Mouse (Mus musculus): ENCODE results near the gene Smim17. TPM values are rescaled to one million over a fixed set of nuclear protein-coding genes. Genes with fewer than 3 reads are reported as not detected.
A peak's percentile ranks its signal among the peaks of the same experiment; 100 is the strongest.

The Smim17 gene
- polyA plus RNA-seq, 1 experiment from 2014 or later, result 1.1 TPM

DNA sequence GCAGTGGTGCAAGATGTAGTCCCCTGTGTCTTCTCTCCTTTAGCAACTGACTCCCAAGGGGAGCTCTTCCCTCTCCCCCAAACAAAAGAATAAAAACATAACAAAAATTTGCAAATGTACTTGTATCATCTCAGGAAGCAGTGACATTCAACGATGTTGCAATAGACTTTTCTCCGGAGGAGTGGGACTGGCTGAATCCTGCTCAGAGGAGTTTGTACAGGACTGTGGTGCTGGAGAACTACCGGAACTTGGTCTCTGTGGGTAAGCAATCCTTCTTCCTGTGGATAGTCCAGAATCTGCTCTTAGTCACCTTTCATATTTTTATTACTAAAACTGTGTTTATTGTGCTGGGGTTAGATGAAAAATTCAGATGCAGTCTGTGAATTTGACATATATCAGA is 25.5 kb upstream of the Smim17 start:
- no peak overlapping the region for H3K4me3 ChIP-seq
- H3K9me3 ChIP-seq, result no peaks in the 10 kb centered on the region
- no peak overlapping the region for H3K9ac ChIP-seq (replicated peaks)
- H3K4me2 ChIP-seq (replicated peaks), result no peak overlapping the region
- 90% methylated on average over 3 of the region's 3 CpGs for WGBS
- 0 out of 2 replicates have a peak, but pooled peaks cover 3% of the 10 kb centered on the region for H3K36me3 ChIP-seq
- ATAC-seq (ENCODE audit: low FRiP score, low read depth), result no peak
- H3K27ac ChIP-seq (replicated peaks), result no peak overlapping the region
- H3K4me1 ChIP-seq, result no peaks in the 10 kb centered on the region
- no peaks in the 10 kb centered on the region for H3K27me3 ChIP-seq

DNA sequence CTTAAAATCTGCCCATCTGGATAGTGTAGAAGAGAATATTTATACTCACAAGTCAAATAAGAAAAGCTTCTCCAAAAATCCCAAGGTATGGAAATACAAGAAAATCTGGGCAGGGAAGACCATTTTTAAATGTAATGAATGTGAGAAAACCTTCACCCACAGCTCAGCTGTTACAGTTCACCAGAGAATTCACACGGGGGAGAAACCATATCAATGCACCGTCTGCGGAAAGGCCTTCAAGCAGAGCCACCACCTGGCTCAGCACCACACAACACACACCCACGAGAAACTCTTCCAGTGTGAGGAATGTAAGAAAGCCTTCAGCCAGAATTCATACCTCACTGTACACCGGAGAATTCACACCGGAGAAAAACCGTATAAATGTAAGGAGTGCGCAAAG is 20.1 kb upstream of the Smim17 start:
- no peak overlapping the region for H3K9ac ChIP-seq (replicated peaks)
- no peak for ATAC-seq (ENCODE audit: low FRiP score, low read depth)
- WGBS, result 87% methylated on average over 8 of the region's 8 CpGs

DNA sequence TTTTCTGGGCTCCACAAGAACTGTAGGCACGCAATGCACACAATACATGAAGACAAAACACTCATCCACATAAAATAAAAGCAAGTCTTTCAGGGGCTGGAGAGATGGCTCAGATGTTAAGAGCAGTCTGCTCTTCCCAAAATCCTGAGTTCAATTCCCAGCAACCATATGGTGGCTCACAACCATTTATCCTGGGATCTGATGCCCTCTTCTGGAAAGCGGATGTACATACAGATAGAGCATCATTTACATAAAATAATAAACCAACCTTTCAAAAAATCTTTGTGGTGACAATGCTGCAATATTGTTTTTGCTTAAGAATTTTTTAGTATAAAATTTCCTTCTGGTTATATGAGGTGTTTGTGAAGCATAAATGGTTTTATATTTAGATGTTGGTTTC is 17.1 kb upstream of the Smim17 start:
- no peak for ATAC-seq (ENCODE audit: low FRiP score, low read depth)
- Histone ChIP-seq H3K9ac (replicated peaks) (no peak overlapping the region), H3K27ac (replicated peaks) (no peak overlapping the region), H3K4me3 (no peak overlapping the region), H3K27me3 (no peaks in the 10 kb centered on the region), H3K9me3 (no peaks in the 10 kb centered on the region), H3K4me2 (replicated peaks) (no peak overlapping the region), H3K36me3 (no peaks in the 10 kb centered on the region), H3K4me1 (peaks cover 18% of the 10 kb centered on the region)
- 82% methylated on average over 2 of the region's 2 CpGs for WGBS

More for the DNA sequence above, 20.1 kb upstream of the Smim17 start:
- Histone ChIP-seq H3K27me3 (no peaks in the 10 kb centered on the region), H3K4me1 (peaks cover 7% of the 10 kb centered on the region), H3K4me2 (replicated peaks) (no peak overlapping the region), H3K36me3 (0 out of 2 replicates have a peak, but pooled peaks cover 3% of the 10 kb centered on the region), H3K9me3 (no peaks in the 10 kb centered on the region), H3K4me3 (no peak overlapping the region), H3K27ac (replicated peaks) (no peak overlapping the region)

DNA sequence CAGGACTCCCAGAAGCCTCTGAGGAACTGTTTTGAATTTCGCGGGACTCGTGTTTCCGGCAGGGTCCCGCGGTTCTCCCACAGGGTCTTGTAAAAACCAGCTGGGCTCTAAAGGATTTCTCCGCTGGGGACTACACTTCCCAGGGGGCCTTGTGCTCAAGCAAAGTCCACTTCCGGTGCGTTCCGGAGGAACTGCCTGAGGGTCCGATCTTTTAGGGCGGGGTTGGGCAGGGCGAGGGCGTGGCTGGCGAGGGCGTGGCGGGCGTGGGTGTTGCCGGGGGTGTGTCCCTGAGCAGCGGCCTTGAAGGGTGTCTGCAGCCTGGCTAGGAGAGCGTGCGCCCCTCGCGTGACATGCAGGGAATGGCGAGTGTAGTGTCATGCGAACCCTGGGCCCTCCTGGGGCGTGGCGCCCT is 15.5 kb upstream of the Smim17 start, which contains the start of gene Zfp28:
Gene Zfp28 (plus strand): TSS at position 252 of the 412 bp plus-strand sequence.
- 0 out of 2 replicates have a peak within 1 kb of the TSS, but pooled peaks have one; percentile 30 for H3K27ac ChIP-seq (replicated peaks)

DNA sequence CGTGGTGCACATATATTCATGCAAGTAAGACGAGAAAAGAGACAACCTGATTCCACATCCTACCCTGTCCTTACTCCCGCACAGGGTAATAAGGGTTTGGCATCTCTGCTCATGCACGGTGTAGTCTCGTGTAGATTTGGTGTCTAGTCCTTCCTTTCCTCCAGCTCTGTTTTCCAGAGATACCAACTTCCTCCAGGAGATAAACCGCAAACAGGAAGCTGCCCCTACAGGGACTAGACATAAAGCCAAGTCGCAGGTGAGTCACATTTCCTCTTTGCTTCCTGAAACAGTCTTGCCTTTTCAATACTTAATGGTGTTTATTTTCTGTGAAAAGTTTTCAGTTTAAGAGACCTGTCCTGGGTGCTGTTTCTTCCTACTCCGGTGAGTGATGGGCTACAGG is 14.5 kb upstream of the Smim17 start:
- peaks cover 18% of the 10 kb centered on the region for H3K4me1 ChIP-seq
- peak overlapping the region; percentile 71 for H3K4me3 ChIP-seq
- H3K9ac ChIP-seq (replicated peaks), result peak overlapping the region; percentile 69; the same call in 1 of the 2 replicates
- peaks cover 4% of the 10 kb centered on the region for H3K36me3 ChIP-seq
- 79% methylated on average over 8 of the region's 8 CpGs for WGBS
- H3K4me2 ChIP-seq (replicated peaks), result peak overlapping the region; percentile 77
- no peaks in the 10 kb centered on the region for H3K27me3 ChIP-seq
- no peaks in the 10 kb centered on the region for H3K9me3 ChIP-seq
- H3K27ac ChIP-seq (replicated peaks), result no peak overlapping the region
- no peak for ATAC-seq (ENCODE audit: low FRiP score, low read depth)

More for the DNA sequence above, 15.5 kb upstream of the Smim17 start, which contains the start of gene Zfp28:
- Histone ChIP-seq H3K27me3 (no peaks in the 10 kb centered on the region), H3K9me3 (no peaks in the 10 kb centered on the region), H3K4me1 (peaks cover 18% of the 10 kb centered on the region), H3K36me3 (peaks cover 4% of the 10 kb centered on the region), H3K9ac (replicated peaks) (peak within 1 kb of the TSS; percentile 69), H3K4me3 (peak within 1 kb of the TSS; percentile 71), H3K4me2 (replicated peaks) (peak within 1 kb of the TSS; percentile 77)
- WGBS, result 0% methylated on average over 28 of the region's 28 CpGs
- ATAC-seq (ENCODE audit: low FRiP score, low read depth), result peak; percentile 97

- H3K27me3 ChIP-seq, result no peaks in the 10 kb centered on the region
- no peak overlapping the region for H3K27ac ChIP-seq (replicated peaks)
- no peak overlapping the region for H3K4me2 ChIP-seq (replicated peaks)
- no peak for ATAC-seq (ENCODE audit: low FRiP score, low read depth)
- H3K9ac ChIP-seq (replicated peaks), result no peak overlapping the region
- no peak overlapping the region for H3K4me3 ChIP-seq
- H3K36me3 ChIP-seq, result peaks cover 33% of the 10 kb centered on the region
- no peaks in the 10 kb centered on the region for H3K9me3 ChIP-seq
- peaks cover 18% of the 10 kb centered on the region for H3K4me1 ChIP-seq
- WGBS, result 97% methylated on average over 8 of the region's 8 CpGs
These were observed 11.5 kb upstream of the Smim17 start for GRCm38 (mm10) chr7:6386995-6387394.

- peaks cover 52% of the 10 kb centered on the region for H3K36me3 ChIP-seq
- H3K27ac ChIP-seq (replicated peaks), result no peak overlapping the region
- 85% methylated on average over 5 of the region's 5 CpGs for WGBS
- no peaks in the 10 kb centered on the region for H3K9me3 ChIP-seq
- H3K4me1 ChIP-seq, result peaks cover 6% of the 10 kb centered on the region
- H3K4me2 ChIP-seq (replicated peaks), result no peak overlapping the region
- no peaks in the 10 kb centered on the region for H3K27me3 ChIP-seq
- H3K9ac ChIP-seq (replicated peaks), result no peak overlapping the region
- no peak for ATAC-seq (ENCODE audit: low FRiP score, low read depth)
- no peak overlapping the region for H3K4me3 ChIP-seq
These were observed 9.5 kb upstream of the Smim17 start for GRCm38 (mm10) chr7:6388971-6389370.

- peaks cover 57% of the 10 kb centered on the region for H3K36me3 ChIP-seq
- 0 out of 2 replicates have a peak, but pooled peaks cover 1% of the 10 kb centered on the region for H3K4me1 ChIP-seq
- H3K27ac ChIP-seq (replicated peaks), result no peak overlapping the region
- no peak overlapping the region for H3K4me3 ChIP-seq
- no peaks in the 10 kb centered on the region for H3K27me3 ChIP-seq
- ATAC-seq (ENCODE audit: low FRiP score, low read depth), result no peak
- no peaks in the 10 kb centered on the region for H3K9me3 ChIP-seq
- no peak overlapping the region for H3K4me2 ChIP-seq (replicated peaks)
- H3K9ac ChIP-seq (replicated peaks), result no peak overlapping the region
- 73% methylated on average over 5 of the region's 5 CpGs for WGBS
These were observed 9.1 kb upstream of the Smim17 start for GRCm38 (mm10) chr7:6389449-6389848.

DNA sequence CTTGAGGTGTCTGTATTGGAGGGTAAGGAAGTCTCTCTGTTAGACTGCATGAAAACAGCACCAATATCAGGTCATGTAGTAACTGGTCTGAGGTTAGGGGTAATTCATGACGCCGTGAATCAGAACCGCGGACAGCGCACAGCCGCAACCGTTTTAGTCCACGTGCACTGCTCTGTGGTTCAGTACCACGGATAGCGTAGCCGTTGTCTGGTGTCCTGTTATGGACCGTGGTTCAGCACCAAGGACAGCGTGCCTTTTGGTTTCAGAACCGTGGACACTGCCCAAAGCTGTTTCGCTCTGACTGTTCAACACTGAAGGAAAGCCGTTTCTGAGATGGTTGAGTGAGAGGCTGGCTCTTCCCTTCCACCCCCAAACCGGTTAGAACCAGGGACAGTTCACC is 11.5 kb downstream of the Smim17 start, which contains the start of gene Gm20715:
Gene Gm20715 (plus strand): TSS at position 235 of the 400 bp plus-strand sequence.
- Histone ChIP-seq H3K36me3 (no peaks in the 10 kb centered on the region), H3K4me3 (no peak within 1 kb of the TSS), H3K9ac (replicated peaks) (no peak within 1 kb of the TSS), H3K9me3 (no peaks in the 10 kb centered on the region), H3K27ac (replicated peaks) (no peak within 1 kb of the TSS), H3K4me2 (replicated peaks) (no peak within 1 kb of the TSS), H3K27me3 (peaks cover 2% of the 10 kb centered on the region; the same call in 1 of the 2 replicates), H3K4me1 (peaks cover under 1% of the 10 kb centered on the region; the same call in 1 of the 2 replicates)
- WGBS, result 2% methylated on average over 17 of the region's 17 CpGs
- ATAC-seq (ENCODE audit: low FRiP score, low read depth), result peak; percentile 80

- peak overlapping the region; percentile 35 for H3K4me3 ChIP-seq
- H3K4me1 ChIP-seq, result peaks cover 3% of the 10 kb centered on the region; the same call in 1 of the 2 replicates
- no peak overlapping the region for H3K27ac ChIP-seq (replicated peaks)
- H3K27me3 ChIP-seq, result peaks cover 8% of the 10 kb centered on the region; the same call in 1 of the 2 replicates
- H3K4me2 ChIP-seq (replicated peaks), result peak overlapping the region; percentile 50
- peak; percentile 78 for ATAC-seq (ENCODE audit: low FRiP score, low read depth)
- H3K9me3 ChIP-seq, result no peaks in the 10 kb centered on the region
- H3K9ac ChIP-seq (replicated peaks), result peak overlapping the region; percentile 37; the same call in 1 of the 2 replicates
- no peaks in the 10 kb centered on the region for H3K36me3 ChIP-seq
- WGBS, result 9% methylated on average over 17 of the region's 22 CpGs
These were observed 16.3 kb downstream of the Smim17 start for GRCm38 (mm10) chr7:6414626-6415441.

GRCm38 (mm10) chr7:6415442-6415787 is 16.9 kb downstream of the Smim17 start:
- Histone ChIP-seq H3K9ac (replicated peaks) (no peak overlapping the region), H3K36me3 (no peaks in the 10 kb centered on the region), H3K4me3 (peak overlapping the region; percentile 35), H3K4me1 (peaks cover 3% of the 10 kb centered on the region; the same call in 1 of the 2 replicates), H3K27ac (replicated peaks) (no peak overlapping the region), H3K27me3 (peaks cover 8% of the 10 kb centered on the region; the same call in 1 of the 2 replicates), H3K9me3 (no peaks in the 10 kb centered on the region), H3K4me2 (replicated peaks) (peak overlapping the region; percentile 50)
- 20% methylated on average over 8 of the region's 8 CpGs for WGBS
- ATAC-seq (ENCODE audit: low FRiP score, low read depth), result peak; percentile 41; the same call in 1 of the 2 replicates

DNA sequence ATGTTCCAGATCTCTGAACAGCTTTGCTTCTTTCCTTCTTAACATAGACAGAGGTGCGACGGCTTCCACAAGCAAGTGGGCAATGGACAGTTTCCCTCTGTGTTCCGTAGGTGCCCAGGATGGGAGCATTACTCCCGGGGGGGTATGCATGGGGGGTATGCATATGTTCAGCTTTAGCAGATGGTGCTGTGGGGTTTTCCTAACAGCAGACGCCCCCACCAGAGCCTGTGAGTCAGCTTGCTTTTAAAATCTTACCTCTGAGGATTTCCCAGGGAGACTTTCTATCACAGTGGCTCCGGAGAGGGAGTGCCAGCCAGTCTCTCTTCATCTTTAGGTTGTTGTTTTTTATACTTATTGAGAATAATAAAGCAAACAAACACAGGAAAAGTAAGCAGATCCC is 21.4 kb downstream of the Smim17 start:
- no peak overlapping the region for H3K27ac ChIP-seq (replicated peaks)
- H3K4me2 ChIP-seq (replicated peaks), result no peak overlapping the region
- peaks cover 8% of the 10 kb centered on the region; the same call in 1 of the 2 replicates for H3K27me3 ChIP-seq
- H3K4me3 ChIP-seq, result no peak overlapping the region
- H3K9ac ChIP-seq (replicated peaks), result no peak overlapping the region
- WGBS, result 83% methylated on average over 6 of the region's 6 CpGs
- H3K4me1 ChIP-seq, result 0 out of 2 replicates have a peak, but pooled peaks cover 3% of the 10 kb centered on the region
- H3K36me3 ChIP-seq, result no peaks in the 10 kb centered on the region
- no peak for ATAC-seq (ENCODE audit: low FRiP score, low read depth)
- H3K9me3 ChIP-seq, result no peaks in the 10 kb centered on the region
